8 mouse cellular contexts compared by ENCODE assay signal in the genomic region with DNA sequence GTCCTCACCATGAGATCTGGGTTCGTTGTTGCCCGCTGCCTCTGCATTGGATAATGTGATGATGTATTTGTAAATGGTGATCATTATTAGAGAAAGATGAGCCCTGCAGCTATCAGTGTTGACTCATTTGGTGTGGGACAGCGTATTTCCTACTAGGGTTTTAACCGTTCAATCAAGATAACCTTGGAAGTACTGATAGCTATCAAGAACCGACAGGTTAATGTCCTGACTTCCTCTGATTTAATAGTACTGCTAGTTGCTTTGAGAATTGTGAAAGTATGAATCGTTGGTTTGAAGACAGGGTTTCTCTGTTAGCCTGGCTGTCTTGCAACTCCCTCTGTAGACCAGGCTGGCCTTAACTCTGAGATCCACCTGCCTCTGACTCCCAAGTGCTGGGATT. TPM values are rescaled to one million over a fixed set of nuclear protein-coding genes. Genes with fewer than 3 reads are reported as not detected.
DNase-seq lines count a peak whose midpoint lies in the region; ATAC-seq and TF ChIP-seq lines count a peak whose summit lies in the region.

No protein-coding gene starts in this region.

- peak overlapping the region; percentile 94 for H3K4me2 ChIP-seq in hindbrain, embryonic 16.5 days (ENCODE audit: low read length)
- peak overlapping the region; percentile 83 for H3K4me2 ChIP-seq in midbrain, embryonic 15.5 days

- no peak for TF ChIP-seq POLR2A in kidney, adult 2 months (IDR thresholded peaks at IDR 0.05; ENCODE audit: low read depth, low read length)

- H3K9ac ChIP-seq in hindbrain, embryonic 16.5 days (ENCODE audit: low read depth, low read length): peak overlapping the region; percentile 78
- H3K9ac ChIP-seq in midbrain, embryonic 15.5 days: peak overlapping the region; percentile 90

- peak; percentile 7 for ATAC-seq in activated CD4-positive, CD25-positive, alpha-beta regulatory T cell, adult 4 months
- no peak for ATAC-seq in hindbrain, embryonic 16.5 days
- 0 out of 2 replicates have a peak, but pooled peaks have one; percentile 4 for ATAC-seq in midbrain, embryonic 15.5 days (replicated peaks)

- H3K4me1 ChIP-seq in kidney, adult 2 months (ENCODE audit: control insufficient read depth, insufficient read depth, low read length): peaks cover 6% of the 10 kb centered on the region
- H3K4me1 ChIP-seq in hindbrain, embryonic 16.5 days (ENCODE audit: control insufficient read depth, insufficient read depth, low read depth, low read length): peaks cover 27% of the 10 kb centered on the region
- H3K4me1 ChIP-seq in midbrain, embryonic 15.5 days: peaks cover 31% of the 10 kb centered on the region

- H3K4me3 ChIP-seq in kidney, adult 2 months (ENCODE audit: insufficient read depth, low read depth, low read length): peak overlapping the region; percentile 83
- H3K4me3 ChIP-seq in hindbrain, embryonic 16.5 days (ENCODE audit: low read length): peak overlapping the region; percentile 81
- H3K4me3 ChIP-seq in midbrain, embryonic 15.5 days: peak overlapping the region; percentile 77

- no peak for DNase-seq in kidney, adult 2 months
- DNase-seq in kidney, adult 9 months: no peak
- no peak for DNase-seq in layer of hippocampus, adult 11-12 months (ENCODE audit: low spot score)
- no peak for DNase-seq in gastrocnemius, adult 18-20 months (ENCODE audit: low spot score)
- DNase-seq in kidney, postnatal 25 days: no peak

- no peaks in the 10 kb centered on the region; the same call in 1 of the 2 replicates for H3K36me3 ChIP-seq in kidney, adult 2 months (ENCODE audit: control insufficient read depth, insufficient read depth, low read length)
- H3K36me3 ChIP-seq in hindbrain, embryonic 16.5 days (ENCODE audit: control insufficient read depth, insufficient read depth, low read length): peaks cover 3% of the 10 kb centered on the region; the same call in 1 of the 2 replicates
- H3K36me3 ChIP-seq in midbrain, embryonic 15.5 days (replicated peaks): peaks cover 20% of the 10 kb centered on the region; the same call in 1 of the 2 replicates

- WGBS in kidney, adult 2 months: under 1% methylated on average over 6 of the region's 6 CpGs
- 2% methylated on average over 6 of the region's 6 CpGs for WGBS in hindbrain, embryonic 16.5 days
- 4% methylated on average over 6 of the region's 6 CpGs for WGBS in midbrain, embryonic 15.5 days

- no peaks in the 10 kb centered on the region for H3K27me3 ChIP-seq in kidney, adult 2 months (replicated peaks; ENCODE audit: control insufficient read depth, insufficient read depth, low read length)
- H3K27me3 ChIP-seq in hindbrain, embryonic 16.5 days (replicated peaks; ENCODE audit: control insufficient read depth, insufficient read depth, low read length): no peaks in the 10 kb centered on the region
- H3K27me3 ChIP-seq in midbrain, embryonic 15.5 days (replicated peaks): no peaks in the 10 kb centered on the region

- H3K9me3 ChIP-seq in hindbrain, embryonic 16.5 days (ENCODE audit: control insufficient read depth, low read length): no peaks in the 10 kb centered on the region
- no peaks in the 10 kb centered on the region for H3K9me3 ChIP-seq in midbrain, embryonic 15.5 days

- TF ChIP-seq CTCF in kidney, adult 2 months (conservative IDR thresholded peaks at IDR 0.05; ENCODE audit: insufficient read depth, insufficient read length, low read depth, low read length): no peak

- peak overlapping the region; percentile 87 for H3K27ac ChIP-seq in kidney, adult 2 months (ENCODE audit: insufficient read depth, low read depth, low read length)
- peak overlapping the region; percentile 78 for H3K27ac ChIP-seq in hindbrain, embryonic 16.5 days (ENCODE audit: low read depth, low read length)
- peak overlapping the region; percentile 90 for H3K27ac ChIP-seq in midbrain, embryonic 15.5 days

RNA-seq across cellular contexts. Expression of gene Timm8b, which starts 0.6 kb away (rescaled TPM):
- polyA plus RNA-seq in kidney, adult 2 months (2012; rRNA removed): 292 and 335 TPM in 2 replicates
- polyA plus RNA-seq in activated CD4-positive, CD25-positive, alpha-beta regulatory T cell, adult 4 months (2017; shearing (Covaris generic)): 100 to 1,000 TPM; 118 to 128 TPM
- 311 and 364 TPM in 2 replicates for polyA plus RNA-seq in hindbrain, embryonic 16.5 days (2015; fragmentation: Nextera tagmentation; extraction: Ambion mirVana)
- polyA plus RNA-seq in midbrain, embryonic 15.5 days (2015; fragmentation: Nextera tagmentation; extraction: Ambion mirVana): 322 and 333 TPM in 2 replicates
- 100 to 1,000 TPM; 223 to 226 TPM for total RNA-seq in gastrocnemius, adult 18-20 months (2021)

RNA-seq across cellular contexts. Expression of gene Sdhd, which starts 0.7 kb away (rescaled TPM):
- polyA plus RNA-seq in kidney, adult 2 months (2012; rRNA removed): 541 and 551 TPM in 2 replicates
- polyA plus RNA-seq in activated CD4-positive, CD25-positive, alpha-beta regulatory T cell, adult 4 months (2017; shearing (Covaris generic)): 100 to 1,000 TPM; 176 to 199 TPM
- polyA plus RNA-seq in hindbrain, embryonic 16.5 days (2015; fragmentation: Nextera tagmentation; extraction: Ambion mirVana): 283 and 319 TPM in 2 replicates
- polyA plus RNA-seq in midbrain, embryonic 15.5 days (2015; fragmentation: Nextera tagmentation; extraction: Ambion mirVana): 232 and 244 TPM in 2 replicates
- 100 to 1,000 TPM; 300 to 329 TPM for total RNA-seq in gastrocnemius, adult 18-20 months (2021)

RNA-seq across cellular contexts. Expression of gene Pih1d2, which starts 12.8 kb away (rescaled TPM):
- 2.1 and 2.7 TPM in 2 replicates for polyA plus RNA-seq in kidney, adult 2 months (2012; rRNA removed)
- under 1 TPM; 0.36 to 0.43 TPM for polyA plus RNA-seq in activated CD4-positive, CD25-positive, alpha-beta regulatory T cell, adult 4 months (2017; shearing (Covaris generic))
- 5.2 and 7.1 TPM in 2 replicates for polyA plus RNA-seq in hindbrain, embryonic 16.5 days (2015; fragmentation: Nextera tagmentation; extraction: Ambion mirVana)
- polyA plus RNA-seq in midbrain, embryonic 15.5 days (2015; fragmentation: Nextera tagmentation; extraction: Ambion mirVana): 4.7 and 5.6 TPM in 2 replicates
- under 1 TPM; 0.18 to 0.38 TPM for total RNA-seq in gastrocnemius, adult 18-20 months (2021)

RNA-seq across cellular contexts. Expression of gene Nkapd1, which starts 12.9 kb away (rescaled TPM):
- 4.1 and 5.1 TPM in 2 replicates for polyA plus RNA-seq in kidney, adult 2 months (2012; rRNA removed)
- polyA plus RNA-seq in activated CD4-positive, CD25-positive, alpha-beta regulatory T cell, adult 4 months (2017; shearing (Covaris generic)): 10 to 100 TPM; 19.5 to 27.7 TPM
- 15.3 and 16.4 TPM in 2 replicates for polyA plus RNA-seq in hindbrain, embryonic 16.5 days (2015; fragmentation: Nextera tagmentation; extraction: Ambion mirVana)
- polyA plus RNA-seq in midbrain, embryonic 15.5 days (2015; fragmentation: Nextera tagmentation; extraction: Ambion mirVana): 20.0 and 20.3 TPM in 2 replicates
- 10 to 100 TPM; 11.1 to 11.6 TPM for total RNA-seq in gastrocnemius, adult 18-20 months (2021)

RNA-seq across cellular contexts. Expression of gene Tex12, which starts 43.2 kb away (rescaled TPM):
- not detected in 2 replicates for polyA plus RNA-seq in kidney, adult 2 months (2012; rRNA removed)
- polyA plus RNA-seq in activated CD4-positive, CD25-positive, alpha-beta regulatory T cell, adult 4 months (2017; shearing (Covaris generic)): not detected
- 0.34 and 0.36 TPM in 2 replicates for polyA plus RNA-seq in hindbrain, embryonic 16.5 days (2015; fragmentation: Nextera tagmentation; extraction: Ambion mirVana)
- 0.18 and 0.26 TPM in 2 replicates for polyA plus RNA-seq in midbrain, embryonic 15.5 days (2015; fragmentation: Nextera tagmentation; extraction: Ambion mirVana)
- not detected for total RNA-seq in gastrocnemius, adult 18-20 months (2021)
